Mouse (Mus musculus): ENCODE results near the gene Fes.
A peak's percentile ranks its signal among the peaks of the same experiment; 100 is the strongest.

The Fes gene

GRCm38 (mm10) chr7:80346173-80346572 lies 41.6 kb downstream of the Fes start:
- no peak for DNase-seq (ENCODE audit: low spot score)

GRCm38 (mm10) chr7:80343270-80344018 lies 44.3 kb downstream of the Fes start:
- DNase-seq (ENCODE audit: low spot score), result no peak

GRCm38 (mm10) chr7:80342858-80343257 lies 44.9 kb downstream of the Fes start, which contains the start of gene Hddc3:
Hddc3 (plus strand) TSS chr7:80343104.
- DNase-seq (ENCODE audit: low spot score), result peak; percentile 93

DNA sequence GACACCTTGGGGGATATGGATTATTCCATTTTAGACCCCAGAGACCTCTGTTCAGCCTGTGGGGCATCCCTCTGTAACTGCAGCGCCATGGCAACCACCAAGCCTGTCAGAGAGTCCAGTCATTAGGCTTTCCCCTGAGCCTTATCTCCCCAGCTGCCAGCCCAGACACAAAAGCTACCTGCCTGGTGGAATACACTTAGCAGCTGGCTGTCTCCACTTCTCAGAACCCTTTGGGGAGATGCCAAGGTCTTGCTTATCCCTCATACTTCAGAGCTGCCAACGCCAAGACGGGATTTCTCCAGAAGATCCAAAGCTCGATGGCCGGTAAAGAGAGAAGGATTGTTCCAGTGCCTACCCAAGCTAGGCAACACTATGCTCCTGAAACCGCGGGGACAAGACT lies 46.0 kb downstream of the Fes start:
- DNase-seq (ENCODE audit: low spot score), result no peak

DNA sequence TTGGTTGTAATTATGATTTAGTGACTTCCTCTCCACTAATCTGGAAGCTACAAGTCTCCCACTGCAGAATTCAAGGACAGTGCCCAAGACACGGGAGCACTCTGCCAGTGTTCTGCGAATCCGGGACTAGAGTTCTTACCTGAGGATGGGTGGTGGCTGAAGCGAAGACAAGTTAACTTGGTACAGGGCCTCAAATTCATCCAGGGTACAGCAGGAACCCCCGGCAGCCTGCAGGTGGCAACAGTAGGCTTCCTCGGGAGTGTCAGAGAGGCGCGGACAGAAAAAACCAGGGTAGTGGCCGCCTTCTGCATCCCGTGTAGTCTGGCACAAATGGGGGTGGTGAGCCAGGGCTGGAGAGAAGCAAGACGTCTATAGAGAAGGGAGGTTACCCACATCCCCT lies 47.0 kb downstream of the Fes start, which contains the start of gene Unc45a:
TSS of gene Unc45a (minus strand) at position 213 of the 400 bp plus-strand sequence.
- peak; percentile 73 for DNase-seq (ENCODE audit: low spot score)

GRCm38 (mm10) chr7:80339793-80340628 lies 47.7 kb downstream of the Fes start:
- peak; percentile 99 for DNase-seq (ENCODE audit: low spot score)

- no peak for DNase-seq (ENCODE audit: low spot score)
These were observed 48.4 kb downstream of the Fes start for GRCm38 (mm10) chr7:80339371-80339770.

DNA sequence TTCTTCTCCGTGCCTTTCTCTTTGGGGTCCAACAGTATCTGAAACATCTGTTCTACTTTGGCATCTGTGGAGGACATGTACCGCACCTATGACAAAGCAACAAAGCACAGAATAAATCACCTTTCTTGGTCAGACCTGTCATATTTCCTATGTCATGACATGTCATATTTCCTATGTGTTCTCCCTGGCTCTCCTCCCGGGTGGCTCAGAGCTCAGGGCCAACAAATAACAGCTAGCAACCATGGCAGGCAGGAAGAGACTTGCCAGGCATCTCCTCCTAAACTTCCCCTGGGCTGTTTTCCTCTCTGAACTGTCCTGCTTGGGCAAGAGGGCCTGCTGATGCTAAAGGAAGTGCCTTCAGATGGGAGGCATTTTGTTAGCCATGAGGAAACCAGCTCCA lies 50.8 kb downstream of the Fes start:
- DNase-seq (ENCODE audit: low spot score), result no peak

DNA sequence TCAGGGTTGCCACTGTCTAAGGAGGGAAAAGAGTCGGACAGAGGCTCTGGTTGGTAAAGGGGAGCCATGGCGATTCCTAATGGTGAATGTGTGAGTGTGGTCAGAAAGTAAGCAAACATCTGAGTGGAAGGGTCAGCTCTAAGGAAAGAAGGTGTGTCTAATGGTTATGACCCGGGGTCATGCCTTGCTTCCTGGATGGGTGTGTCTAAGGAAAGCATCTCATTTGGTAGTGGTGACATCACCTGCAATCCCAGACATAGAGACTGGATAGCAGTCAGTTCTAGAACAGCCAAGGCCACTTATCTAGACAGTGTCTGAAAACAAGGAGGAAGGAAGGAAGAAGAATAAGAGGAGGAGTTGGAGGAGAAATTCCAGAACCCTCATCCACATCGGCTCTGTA lies 52.9 kb downstream of the Fes start:
- DNase-seq (ENCODE audit: low spot score), result no peak

- DNase-seq (ENCODE audit: low spot score), result no peak
These were observed 56.3 kb downstream of the Fes start for GRCm38 (mm10) chr7:80331433-80331832.

DNA sequence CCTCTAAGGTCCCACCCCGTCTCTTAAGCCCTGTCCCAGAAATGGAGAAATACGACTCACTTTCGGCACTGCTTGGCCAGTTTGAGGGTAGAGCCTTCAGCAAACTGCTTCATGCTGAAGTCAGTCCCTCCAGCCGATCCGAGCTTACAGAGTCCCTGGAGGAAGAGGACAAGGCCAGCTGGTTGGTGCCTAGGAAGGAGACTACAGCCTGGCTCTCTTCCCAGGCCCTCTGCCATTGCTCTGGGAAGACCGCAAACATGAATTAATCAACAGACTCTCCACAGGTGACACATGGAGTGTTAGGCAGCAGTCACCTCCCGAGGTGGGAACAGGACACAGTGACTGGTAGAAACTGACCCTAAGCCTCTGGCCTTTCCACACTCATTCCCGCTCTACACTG lies 57.5 kb downstream of the Fes start:
- DNase-seq (ENCODE audit: low spot score), result no peak
